Mouse (Mus musculus) layer of hippocampus, postnatal 10 days (tissue): ENCODE measurements at regions not wholly inside any gene's neighbourhood (a gene's known extent, or its start where the extent isn't known, plus 50 kb on each side); places are given as distances from the start of the nearest gene placed in this dataset.

Source experiments
- DNase-seq, 2 experiments: peaks; one replicate each; pipeline ENCODE4 v3.0.0; 2021; ENCODE audit warnings: low spot score in 2 of 2

GRCm38 (mm10) chr9:49958890-49959289, 160.2 kb upstream of the Ncam1 start:
- no peak for DNase-seq

DNA sequence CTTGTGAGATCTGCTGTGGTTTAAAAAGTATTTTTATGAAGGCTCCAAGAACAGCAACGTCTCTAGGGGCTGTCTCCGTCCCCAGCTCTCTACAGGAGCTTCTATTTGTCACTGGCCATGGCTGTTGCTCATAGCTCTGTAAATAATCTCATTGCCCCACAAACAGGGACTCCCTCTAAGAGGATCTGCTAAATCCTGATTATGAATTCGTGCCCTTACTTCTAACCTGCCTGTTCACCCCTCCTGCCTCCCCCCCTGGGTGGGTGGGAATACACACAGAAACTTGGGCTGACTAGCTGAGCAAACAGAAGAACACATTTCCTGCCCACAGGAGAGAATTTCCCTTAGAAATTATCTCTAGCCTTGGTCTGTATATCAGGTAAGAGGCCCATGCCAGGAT, 155.9 kb upstream of the Ncam1 start:
- no peak for DNase-seq

DNA sequence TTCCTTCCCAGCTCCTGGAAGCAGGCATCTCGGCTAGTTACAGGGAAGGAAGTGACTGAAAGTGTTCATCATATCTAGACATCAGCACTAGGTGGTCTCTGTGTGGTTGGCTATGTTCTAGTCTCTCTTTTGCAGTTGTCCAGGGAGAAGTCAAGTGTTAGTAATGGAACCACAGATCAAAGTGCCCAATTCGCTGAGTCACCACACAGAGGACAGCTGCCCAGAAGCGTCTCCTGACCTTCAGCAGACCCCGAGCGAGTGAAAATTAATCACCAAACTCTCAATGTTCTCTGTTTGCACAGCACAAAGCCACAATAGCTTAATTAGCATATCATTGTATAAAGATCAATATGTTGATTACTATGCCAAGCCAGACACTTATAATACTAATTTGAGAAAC, 151.6 kb upstream of the Ncam1 start:
- DNase-seq, result no peak

GRCm38 (mm10) chr9:49948546-49948945, 149.8 kb upstream of the Ncam1 start:
- DNase-seq, result no peak

GRCm38 (mm10) chr9:49946857-49947256, 148.1 kb upstream of the Ncam1 start:
- DNase-seq, result no peak

GRCm38 (mm10) chr9:49935555-49936376, 137.0 kb upstream of the Ncam1 start:
- DNase-seq, result peak; percentile 14 to 24

GRCm38 (mm10) chr9:49928041-49928656, 129.4 kb upstream of the Ncam1 start:
- DNase-seq, result peak; percentile 20

GRCm38 (mm10) chr9:49927281-49927680, 128.6 kb upstream of the Ncam1 start:
- peak in 1 of 2 experiments; percentile 13 for DNase-seq

DNA sequence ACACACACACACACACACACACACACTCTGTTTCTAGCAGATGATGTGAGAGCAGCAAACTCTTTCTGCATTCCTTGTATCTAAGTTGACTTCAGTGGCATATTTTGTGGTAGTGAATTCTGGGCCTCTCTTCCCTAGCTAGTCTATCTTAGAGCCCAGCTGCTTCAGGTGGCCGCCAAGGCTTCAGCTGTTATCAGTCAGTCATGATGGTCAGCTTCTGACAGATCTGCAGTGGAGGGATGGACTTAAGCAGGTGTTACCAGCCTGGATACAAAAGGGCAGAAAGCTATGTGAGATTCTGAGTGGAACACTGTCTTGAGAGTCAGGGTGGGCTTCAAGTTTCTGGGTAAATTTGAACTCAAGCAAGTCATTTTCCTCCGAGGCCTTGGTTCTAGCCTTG, 127.1 kb upstream of the Ncam1 start:
- no peak for DNase-seq

- no peak for DNase-seq
These were observed 125.3 kb upstream of the Ncam1 start for GRCm38 (mm10) chr9:49923981-49924501.

GRCm38 (mm10) chr9:49922770-49923169, 124.0 kb upstream of the Ncam1 start:
- no peak for DNase-seq

DNA sequence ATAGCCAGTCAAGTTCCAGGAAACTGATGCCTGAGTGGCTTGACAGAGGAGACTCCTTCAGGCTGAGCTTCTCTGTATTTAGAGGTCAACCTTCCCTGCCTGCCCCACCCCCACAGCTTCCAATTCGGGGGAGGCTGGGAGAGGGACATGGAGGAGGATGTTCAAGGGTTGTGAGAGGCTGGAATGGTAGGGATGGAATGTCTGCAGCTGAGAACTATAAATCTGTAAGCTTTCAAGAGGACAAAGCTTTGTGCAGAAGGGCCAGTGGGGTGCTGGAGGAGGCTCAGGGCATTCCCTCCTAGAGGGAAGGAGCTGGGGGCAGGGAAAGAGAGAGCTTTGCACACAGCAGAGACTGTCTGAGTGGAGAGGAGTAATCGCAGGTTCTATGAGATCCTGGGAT, 123.4 kb upstream of the Ncam1 start:
- DNase-seq, result no peak

GRCm38 (mm10) chr9:49921306-49921705, 122.6 kb upstream of the Ncam1 start:
- no peak for DNase-seq

- DNase-seq, result peak; percentile 54 to 56
These were observed 116.5 kb upstream of the Ncam1 start for GRCm38 (mm10) chr9:49915046-49915719.

- no peak for DNase-seq
These were observed 115.0 kb upstream of the Ncam1 start for GRCm38 (mm10) chr9:49913677-49914076.

DNA sequence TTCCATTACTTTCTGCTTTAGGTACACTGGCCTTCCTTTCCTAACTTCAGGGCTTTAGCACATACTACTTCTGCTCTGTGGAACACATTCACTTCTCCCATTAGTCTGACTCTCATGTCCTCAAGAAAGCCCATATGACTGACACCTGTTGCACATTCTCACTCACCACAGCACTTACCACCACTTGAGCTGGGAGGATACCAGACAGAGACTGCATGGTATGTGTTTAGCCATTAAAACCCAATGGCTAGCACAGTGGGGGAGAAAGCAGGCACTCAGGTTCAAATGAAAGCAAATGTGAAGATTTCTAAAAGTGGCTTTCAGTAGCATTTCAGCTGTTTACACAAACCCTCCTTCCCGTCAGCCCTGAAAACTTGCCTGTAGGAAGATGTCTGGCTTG, 113.6 kb upstream of the Ncam1 start:
- DNase-seq, result no peak

GRCm38 (mm10) chr9:49906306-49906705, 107.6 kb upstream of the Ncam1 start:
- DNase-seq, result no peak

DNA sequence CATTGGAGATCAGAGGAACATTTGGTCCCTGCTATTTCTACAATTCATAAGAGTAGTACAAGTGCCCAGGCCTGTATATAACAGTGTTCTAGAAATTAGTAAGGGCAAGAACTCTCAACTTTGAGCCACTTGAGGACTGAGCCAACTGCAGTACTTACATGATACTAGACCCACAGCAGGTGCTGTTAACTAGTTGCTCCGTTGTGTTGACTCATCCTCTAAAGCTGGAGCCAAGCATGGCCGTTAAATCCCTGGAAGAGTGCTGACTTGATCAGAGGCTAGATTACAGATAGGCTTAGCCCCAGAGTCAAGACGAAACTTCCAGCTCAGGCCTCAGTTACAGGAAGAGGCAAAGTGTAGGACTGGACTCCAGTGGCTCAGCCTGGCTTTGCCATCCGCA, 107.0 kb upstream of the Ncam1 start:
- DNase-seq, result no peak

GRCm38 (mm10) chr9:49898947-49899346, 100.2 kb upstream of the Ncam1 start:
- DNase-seq, result no peak

DNA sequence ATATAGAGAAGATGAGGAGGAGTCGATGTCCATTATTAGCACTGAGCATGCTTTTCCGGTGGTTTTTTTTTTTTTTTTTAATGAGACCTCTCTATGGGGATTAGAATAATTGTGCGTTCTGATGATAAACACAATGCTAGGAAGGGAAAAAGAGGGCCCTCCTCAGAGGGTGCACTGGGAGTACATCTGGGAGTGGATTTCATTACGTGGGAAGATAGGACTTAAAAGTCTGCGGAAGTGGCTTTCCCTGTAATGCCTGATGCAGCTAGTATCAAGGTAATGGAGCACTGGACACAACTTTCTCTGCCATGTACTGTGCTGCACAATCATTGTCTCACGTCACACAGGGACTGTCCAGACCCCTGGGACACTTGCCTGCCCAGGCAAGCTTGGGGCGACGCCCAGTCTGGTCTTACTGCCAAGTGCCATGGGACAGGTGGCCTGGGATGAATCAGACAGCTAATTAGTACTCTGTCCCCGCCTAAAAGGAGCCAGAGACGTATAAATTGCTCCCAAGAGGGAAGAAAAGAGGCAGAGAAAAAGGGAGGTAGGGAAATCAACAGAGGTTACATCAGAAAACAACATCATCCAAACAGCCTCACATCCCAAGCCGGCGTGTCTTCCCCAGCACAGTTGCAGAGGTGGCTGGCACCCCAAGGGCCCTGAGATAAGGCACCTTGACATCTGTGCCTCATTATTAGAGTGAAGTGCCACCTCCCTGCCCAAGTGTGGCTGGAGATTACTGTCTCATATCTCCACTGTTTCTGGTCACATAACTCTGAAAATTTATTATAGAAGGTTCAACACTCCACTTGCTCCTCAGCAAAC, 86.0 kb upstream of the Ncam1 start:
- peak; percentile 46 to 58 for DNase-seq
